In the genomic region with DNA sequence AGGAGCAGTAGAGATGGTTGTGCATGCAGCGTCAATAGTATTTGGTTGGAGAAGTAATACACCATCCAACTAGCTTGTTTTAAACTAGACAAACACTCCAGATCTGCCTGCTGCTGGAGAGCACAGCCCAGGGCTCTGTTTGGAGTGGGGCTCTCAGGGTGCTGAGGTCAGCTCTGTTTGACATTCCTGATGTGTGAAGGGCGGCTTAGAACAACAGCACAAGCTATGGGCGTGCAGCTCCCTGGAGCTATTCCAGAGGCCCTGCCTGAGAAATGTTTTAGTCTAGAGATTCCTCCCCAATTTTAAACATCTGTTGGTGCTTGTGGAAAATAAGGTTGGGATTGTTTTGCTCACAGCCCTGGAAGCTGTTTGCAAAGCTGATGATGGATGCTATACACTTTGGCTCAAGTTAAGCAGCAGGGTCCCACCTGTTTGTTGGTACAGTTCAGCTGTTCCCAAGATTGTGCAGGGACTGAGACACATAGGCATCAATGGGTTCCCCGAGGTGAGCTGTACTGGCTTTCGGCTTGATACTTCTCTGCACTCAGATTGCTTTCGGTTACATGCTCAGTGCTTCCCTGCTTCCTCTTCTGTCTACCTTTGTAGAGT, we compare ENCODE assay signal across 9 mouse cellular contexts. TPM values are rescaled to one million over a fixed set of nuclear protein-coding genes. Genes with fewer than 3 reads are reported as not detected.
DNase-seq lines count a peak whose midpoint lies in the region; ATAC-seq and TF ChIP-seq lines count a peak whose summit lies in the region.
"Had no signal": no experiment of that assay in that cellular context is flagged by ENCODE, and none has a peak within 500 bp of the region (broad histone marks: within the 10 kb centered on the region; RNA-seq: fewer than 3 reads in every experiment).

No protein-coding gene starts in this region.

- ATAC-seq in intestine, embryonic 14.5 days (replicated peaks; ENCODE audit: low FRiP score, low TSS enrichment, low read depth): peak; percentile 88
- ATAC-seq in intestine, postnatal 0 days: no peak
- ATAC-seq in midbrain, postnatal 0 days (ENCODE audit: low FRiP score): no peak

- H3K9ac ChIP-seq in intestine, embryonic 14.5 days (ENCODE audit: low read length): no peak overlapping the region
- no peak overlapping the region for H3K9ac ChIP-seq in intestine, postnatal 0 days (ENCODE audit: low read depth, low read length)
- no peak overlapping the region for H3K9ac ChIP-seq in midbrain, postnatal 0 days (replicated peaks; ENCODE audit: low read length, poor library complexity, severe bottlenecking)

- no peaks in the 10 kb centered on the region for H3K9me3 ChIP-seq in intestine, embryonic 14.5 days (ENCODE audit: control insufficient read depth, low read length)
- H3K9me3 ChIP-seq in intestine, postnatal 0 days (ENCODE audit: control insufficient read depth): no peaks in the 10 kb centered on the region
- no peaks in the 10 kb centered on the region for H3K9me3 ChIP-seq in midbrain, postnatal 0 days (ENCODE audit: low read length)

- no peaks in the 10 kb centered on the region for H3K36me3 ChIP-seq in intestine, embryonic 14.5 days (ENCODE audit: control insufficient read depth, insufficient read depth, low read length)
- H3K36me3 ChIP-seq in intestine, postnatal 0 days (ENCODE audit: control insufficient read depth, insufficient read depth): no peaks in the 10 kb centered on the region
- H3K36me3 ChIP-seq in midbrain, postnatal 0 days (ENCODE audit: insufficient read depth, low read length): no peaks in the 10 kb centered on the region

- peaks cover 10% of the 10 kb centered on the region for H3K4me1 ChIP-seq in intestine, embryonic 14.5 days (replicated peaks; ENCODE audit: control insufficient read depth, insufficient read depth, low read length)
- peaks cover 18% of the 10 kb centered on the region for H3K4me1 ChIP-seq in intestine, postnatal 0 days (replicated peaks; ENCODE audit: control insufficient read depth, insufficient read depth, low read length)
- no peaks in the 10 kb centered on the region for H3K4me1 ChIP-seq in midbrain, postnatal 0 days (ENCODE audit: insufficient read depth, low read length)

- H3K4me3 ChIP-seq in intestine, embryonic 14.5 days (ENCODE audit: low read depth, low read length): no peak overlapping the region
- H3K4me3 ChIP-seq in intestine, postnatal 0 days (ENCODE audit: low read depth, low read length): no peak overlapping the region
- no peak overlapping the region for H3K4me3 ChIP-seq in midbrain, postnatal 0 days (ENCODE audit: low read depth, low read length)
- H3K4me3 ChIP-seq: myocyte had no signal

- no peak overlapping the region for H3K4me2 ChIP-seq in intestine, embryonic 14.5 days (ENCODE audit: low read length)
- H3K4me2 ChIP-seq in intestine, postnatal 0 days (replicated peaks; ENCODE audit: low read depth): no peak overlapping the region
- H3K4me2 ChIP-seq in midbrain, postnatal 0 days (ENCODE audit: low read depth, low read length, poor library complexity, severe bottlenecking): no peak overlapping the region

- no peak for TF ChIP-seq CTCF in intestine, postnatal 0 days (IDR thresholded peaks at IDR 0.05; ENCODE audit: low read depth)
- TF ChIP-seq CTCF in midbrain, postnatal 0 days (IDR thresholded peaks at IDR 0.05): no peak

- peak overlapping the region; percentile 69 for H3K27ac ChIP-seq in intestine, embryonic 14.5 days (ENCODE audit: low read depth)
- H3K27ac ChIP-seq in intestine, postnatal 0 days (ENCODE audit: low read depth, low read length): no peak overlapping the region; the same call in 1 of the 2 replicates
- no peak overlapping the region for H3K27ac ChIP-seq in midbrain, postnatal 0 days (ENCODE audit: low read depth, low read length)

- no peaks in the 10 kb centered on the region for H3K27me3 ChIP-seq in intestine, embryonic 14.5 days (replicated peaks; ENCODE audit: control insufficient read depth, insufficient read depth, low read length)
- no peaks in the 10 kb centered on the region for H3K27me3 ChIP-seq in intestine, postnatal 0 days (replicated peaks; ENCODE audit: control insufficient read depth, insufficient read depth, low read length)
- no peaks in the 10 kb centered on the region for H3K27me3 ChIP-seq in midbrain, postnatal 0 days (ENCODE audit: insufficient read depth, low read length)

- peak; percentile 64 for DNase-seq in intestine, embryonic 14.5 days (ENCODE audit: low spot score)
- peak; percentile 28 for DNase-seq in gastrocnemius, postnatal 10 days
- peak; percentile 69 for DNase-seq in kidney, postnatal 14 days
- peak; percentile 25 for DNase-seq in ovary, postnatal 14 days (ENCODE audit: low spot score)
- DNase-seq in testis, postnatal 10 days (ENCODE audit: low spot score): no peak
- DNase-seq in adrenal gland, postnatal 4 days (ENCODE audit: low spot score in 2 of 2): no peak
- DNase-seq in midbrain, postnatal 0 days (ENCODE audit: low spot score): no peak

- WGBS in intestine, embryonic 14.5 days: 18% methylated on average over 6 of the region's 6 CpGs
- 39% methylated on average over 6 of the region's 6 CpGs for WGBS in intestine, postnatal 0 days
- 79% methylated on average over 6 of the region's 6 CpGs for WGBS in midbrain, postnatal 0 days

RNA-seq across cellular contexts. Expression of a gene that starts 35.4 kb away (rescaled TPM):
- not detected in 2 replicates for polyA plus RNA-seq in intestine, embryonic 14.5 days (2014; fragmentation: Nextera tagmentation; extraction: Ambion mirVana)
- not detected in 2 replicates for polyA plus RNA-seq in intestine, postnatal 0 days (2015; fragmentation: Nextera tagmentation; extraction: Ambion mirVana)
- total RNA-seq in gastrocnemius, postnatal 10 days (2021): not detected
- not detected for total RNA-seq in adrenal gland, postnatal 4 days (2021)
- 0.11 TPM in 1 of 2 replicates, not detected in the other for total RNA-seq in midbrain, postnatal 0 days (2014; rRNA removed)
- not detected in 2 replicates for polyA plus RNA-seq in midbrain, postnatal 0 days (2015; fragmentation: Nextera tagmentation; extraction: Ambion mirVana)
- polyA plus RNA-seq: myocyte had no signal

Comparison
In these comparisons a context has a peak if more than half of its experiments do, and no peak if none do; other contexts are left out.
1. DNase-seq: peak in intestine, embryonic 14.5 days (single experiment), gastrocnemius, postnatal 10 days (single experiment), kidney, postnatal 14 days (single experiment) and ovary, postnatal 14 days (single experiment); none in testis, postnatal 10 days (single experiment), adrenal gland, postnatal 4 days (0 of 2) and midbrain, postnatal 0 days (single experiment).